Mouse (Mus musculus) megakaryocyte, embryonic 14.5 days (primary cell): ENCODE measurements around the gene Dusp27. TPM values are rescaled to one million over a fixed set of nuclear protein-coding genes. Genes with fewer than 3 reads are reported as not detected.

Source experiments
- H3K27me3 ChIP-seq: replicated peaks from 2 replicates; pipeline ENCODE3; 2012; ENCODE audit warnings: inconsistent platforms
- H3K36me3 ChIP-seq: replicated peaks from 2 replicates; pipeline ENCODE3; 2012; ENCODE audit warnings: low read length, inconsistent platforms, mixed read lengths
- H3K4me1 ChIP-seq: 2 replicates; pipeline ENCODE4 v1.6.1; 2012; ENCODE audit warnings: inconsistent platforms
- H3K4me3 ChIP-seq: replicated peaks from 2 replicates; pipeline ENCODE3; 2012; ENCODE audit warnings: moderate library complexity, mild to moderate bottlenecking, inconsistent platforms
- H3K9me3 ChIP-seq: 2 replicates; pipeline ENCODE4 v1.6.1; 2012; ENCODE audit warnings: inconsistent platforms
- FLI1 ChIP-seq: IDR thresholded peaks from 2 replicates; pipeline ENCODE4 v1.6.1; 2012; ENCODE audit warnings: low read length, inconsistent platforms, mixed read lengths
- GATA1 ChIP-seq: IDR thresholded peaks from 3 replicates; pipeline ENCODE4 v1.6.1; 2012; ENCODE audit warnings: mixed read lengths, low read length, inconsistent platforms, borderline replicate concordance
- polyA plus RNA-seq: library from polyadenylated mRNA; stranded (reverse); fragments of >175 nt; gene quantifications from 2 replicates; pipeline ENCODE4 v1.2.3, GENCODE M21; 2012; ENCODE audit warnings: low replicate concordance; ENCODE audit not compliant: insufficient read depth

Dusp27 gene
- polyA plus RNA-seq, 1 experiment: not detected

DNA sequence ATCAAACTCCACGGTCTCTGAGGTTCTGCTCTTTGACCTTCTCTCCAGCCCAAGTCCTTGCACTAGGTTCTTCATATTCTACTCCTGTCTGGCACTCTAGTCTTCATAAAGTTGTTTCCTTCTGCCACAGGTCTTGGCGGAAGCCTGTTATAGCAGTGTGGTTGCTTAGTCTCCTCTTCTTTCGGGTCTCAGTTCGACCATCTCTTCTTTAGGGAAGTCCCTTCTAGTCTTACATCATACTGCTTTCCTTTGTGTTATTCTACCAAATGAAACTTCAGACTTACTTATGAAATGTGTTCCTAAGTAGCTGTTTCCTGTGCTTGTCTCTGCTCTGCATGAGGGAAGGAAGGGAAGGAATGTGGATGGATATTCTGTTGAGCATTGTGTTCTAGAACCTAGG, 12.0 kb downstream of the Dusp27 start:
- no peaks in the 10 kb centered on the region for H3K4me1 ChIP-seq
- no peaks in the 10 kb centered on the region for H3K36me3 ChIP-seq
- H3K9me3 ChIP-seq: peaks cover 14% of the 10 kb centered on the region
- H3K4me3 ChIP-seq: no peak overlapping the region
- TF ChIP-seq FLI1 (no peak), GATA1 (no peak)
- peaks cover 9% of the 10 kb centered on the region for H3K27me3 ChIP-seq

GRCm38 (mm10) chr1:166114986-166115385, 12.7 kb downstream of the Dusp27 start:
- H3K4me1 ChIP-seq: no peaks in the 10 kb centered on the region; the same call in 1 of the 2 replicates
- TF ChIP-seq GATA1: no peak
- no peak for TF ChIP-seq FLI1
- H3K27me3 ChIP-seq: peaks cover 9% of the 10 kb centered on the region
- H3K4me3 ChIP-seq: no peak overlapping the region
- no peaks in the 10 kb centered on the region for H3K36me3 ChIP-seq
- peaks cover 14% of the 10 kb centered on the region for H3K9me3 ChIP-seq

DNA sequence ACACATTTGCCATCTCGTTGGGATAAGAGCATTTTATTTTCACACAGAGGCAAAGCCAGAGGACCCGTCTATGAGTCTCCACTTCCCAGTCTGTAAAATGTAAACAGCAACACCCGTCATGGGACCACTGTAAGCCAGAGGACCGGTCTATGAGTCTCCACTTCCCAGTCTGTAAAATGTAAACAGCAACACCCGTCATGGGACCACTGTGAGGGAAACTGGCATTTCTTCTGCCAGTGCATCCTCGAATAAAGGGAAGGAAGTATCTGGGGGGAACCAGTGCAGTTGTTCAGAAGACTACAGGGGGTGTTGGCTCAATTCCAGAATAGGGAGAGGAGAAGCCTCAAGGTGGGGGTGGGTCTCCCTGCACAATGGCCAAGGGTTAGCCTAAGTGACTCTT, 22.3 kb downstream of the Dusp27 start:
- Histone ChIP-seq H3K4me1 (peaks cover 10% of the 10 kb centered on the region), H3K4me3 (no peak overlapping the region), H3K36me3 (no peaks in the 10 kb centered on the region), H3K9me3 (0 out of 2 replicates have a peak, but pooled peaks cover 5% of the 10 kb centered on the region), H3K27me3 (peaks cover 15% of the 10 kb centered on the region)
- TF ChIP-seq GATA1 (no peak), FLI1 (no peak)

- Histone ChIP-seq H3K9me3 (0 out of 2 replicates have a peak, but pooled peaks cover 9% of the 10 kb centered on the region), H3K4me1 (peaks cover 10% of the 10 kb centered on the region), H3K4me3 (no peak overlapping the region), H3K27me3 (peaks cover 18% of the 10 kb centered on the region), H3K36me3 (no peaks in the 10 kb centered on the region)
- no peak for TF ChIP-seq GATA1
- no peak for TF ChIP-seq FLI1
Observed at GRCm38 (mm10) chr1:166104858-166105257, 22.9 kb downstream of the Dusp27 start.

- TF ChIP-seq FLI1 (no peak), GATA1 (no peak)
- peaks cover 15% of the 10 kb centered on the region for H3K4me1 ChIP-seq
- peaks cover 16% of the 10 kb centered on the region; the same call in 1 of the 2 replicates for H3K9me3 ChIP-seq
- H3K36me3 ChIP-seq: no peaks in the 10 kb centered on the region
- H3K4me3 ChIP-seq: no peak overlapping the region
- H3K27me3 ChIP-seq: peaks cover 25% of the 10 kb centered on the region
Observed at GRCm38 (mm10) chr1:166102920-166103608, 24.7 kb downstream of the Dusp27 start.

- Histone ChIP-seq H3K9me3 (peaks cover 28% of the 10 kb centered on the region), H3K4me1 (peaks cover 9% of the 10 kb centered on the region), H3K27me3 (peaks cover 32% of the 10 kb centered on the region), H3K4me3 (no peak overlapping the region), H3K36me3 (no peaks in the 10 kb centered on the region)
- TF ChIP-seq FLI1 (no peak), GATA1 (no peak)
Observed at GRCm38 (mm10) chr1:166098120-166098519, 29.6 kb downstream of the Dusp27 start.

DNA sequence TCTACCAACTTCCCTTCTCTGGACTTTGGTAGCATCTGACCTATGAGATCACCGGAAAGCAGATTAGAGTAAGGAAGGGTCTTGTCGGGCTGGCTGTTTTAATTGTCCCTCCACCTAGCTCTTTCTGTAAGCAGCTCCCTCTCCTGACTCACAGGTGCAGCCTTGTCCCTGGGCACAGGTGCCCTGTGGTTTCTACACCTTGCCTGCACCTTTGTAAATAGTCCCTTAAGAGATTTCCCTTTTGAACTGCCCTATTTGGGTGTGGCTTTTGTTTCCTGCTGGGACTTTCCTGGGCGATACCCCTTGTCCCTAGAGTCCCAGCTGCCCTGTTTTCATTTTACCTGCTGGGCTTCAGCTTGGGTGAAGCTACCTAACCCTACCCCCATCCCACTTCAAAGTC, 33.3 kb downstream of the Dusp27 start:
- H3K4me3 ChIP-seq: no peak overlapping the region
- H3K9me3 ChIP-seq: peaks cover 15% of the 10 kb centered on the region
- H3K36me3 ChIP-seq: no peaks in the 10 kb centered on the region
- peaks cover 21% of the 10 kb centered on the region for H3K27me3 ChIP-seq
- TF ChIP-seq GATA1 (no peak), FLI1 (no peak)
- peaks cover 10% of the 10 kb centered on the region for H3K4me1 ChIP-seq

- H3K27me3 ChIP-seq: peaks cover 5% of the 10 kb centered on the region
- 0 out of 2 replicates have a peak, but pooled peaks cover 3% of the 10 kb centered on the region for H3K4me1 ChIP-seq
- H3K4me3 ChIP-seq: no peak overlapping the region
- H3K9me3 ChIP-seq: peaks cover 4% of the 10 kb centered on the region
- TF ChIP-seq FLI1 (no peak), GATA1 (no peak)
- H3K36me3 ChIP-seq: no peaks in the 10 kb centered on the region
Observed at GRCm38 (mm10) chr1:166090306-166090705, 37.4 kb downstream of the Dusp27 start.

GRCm38 (mm10) chr1:166089739-166090138, 38.0 kb downstream of the Dusp27 start:
- H3K4me3 ChIP-seq: no peak overlapping the region
- TF ChIP-seq FLI1: no peak
- no peak for TF ChIP-seq GATA1
- H3K27me3 ChIP-seq: peaks cover 5% of the 10 kb centered on the region
- 0 out of 2 replicates have a peak, but pooled peaks cover 3% of the 10 kb centered on the region for H3K4me1 ChIP-seq
- H3K36me3 ChIP-seq: no peaks in the 10 kb centered on the region
- no peaks in the 10 kb centered on the region for H3K9me3 ChIP-seq

DNA sequence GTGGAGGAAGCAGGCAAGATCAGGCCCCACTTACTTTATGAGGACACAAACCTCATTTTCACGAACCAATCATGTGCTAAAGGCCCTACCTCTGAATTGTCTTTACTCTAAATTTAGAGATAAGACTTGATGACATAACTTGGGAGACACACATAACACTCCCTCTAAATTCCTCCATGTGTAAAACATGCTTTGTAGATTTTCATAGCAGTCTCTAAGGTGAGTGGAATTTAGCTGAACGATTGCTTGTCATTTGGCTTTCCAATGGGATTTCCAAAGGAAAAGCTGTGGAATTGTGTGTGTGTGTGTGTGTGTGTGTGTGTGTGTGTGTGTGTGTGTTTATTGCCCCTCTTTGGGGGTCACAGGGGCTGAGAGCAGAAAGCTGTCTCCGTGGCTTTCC, 38.4 kb downstream of the Dusp27 start:
- peaks cover 3% of the 10 kb centered on the region for H3K27me3 ChIP-seq
- H3K4me1 ChIP-seq: 0 out of 2 replicates have a peak, but pooled peaks cover 3% of the 10 kb centered on the region
- no peak for TF ChIP-seq FLI1
- no peak for TF ChIP-seq GATA1
- H3K9me3 ChIP-seq: no peaks in the 10 kb centered on the region
- no peaks in the 10 kb centered on the region for H3K36me3 ChIP-seq
- no peak overlapping the region for H3K4me3 ChIP-seq

- H3K27me3 ChIP-seq: peaks cover 2% of the 10 kb centered on the region
- TF ChIP-seq FLI1 (no peak), GATA1 (no peak)
- no peaks in the 10 kb centered on the region for H3K9me3 ChIP-seq
- 0 out of 2 replicates have a peak, but pooled peaks cover 3% of the 10 kb centered on the region for H3K4me1 ChIP-seq
- no peaks in the 10 kb centered on the region for H3K36me3 ChIP-seq
- no peak overlapping the region for H3K4me3 ChIP-seq
Observed at GRCm38 (mm10) chr1:166088446-166089170, 39.1 kb downstream of the Dusp27 start.
